Mouse (Mus musculus): ENCODE data around the gene Hs2st1. TPM values are rescaled to one million over a fixed set of nuclear protein-coding genes. Genes with fewer than 3 reads are reported as not detected.

Gene Hs2st1
- polyA plus RNA-seq, 1 experiment from 2014 or later: 6.6 TPM

- WGBS: 39% methylated on average over 10 of the region's 10 CpGs
- Histone ChIP-seq H3K27me3 (ENCODE audit: control insufficient read depth, insufficient read depth, low read length) (no peaks in the 10 kb centered on the region), H3K9ac (ENCODE audit: low read length) (0 out of 2 replicates have a peak overlapping the region, but pooled peaks have one; percentile 9), H3K4me3 (ENCODE audit: low read length) (no peak overlapping the region), H3K36me3 (ENCODE audit: control insufficient read depth, insufficient read depth) (no peaks in the 10 kb centered on the region; the same call in 1 of the 2 replicates), H3K9me3 (replicated peaks; ENCODE audit: control insufficient read depth, low read length) (no peaks in the 10 kb centered on the region), H3K4me2 (ENCODE audit: low read depth, low read length) (peak overlapping the region; percentile 44), H3K4me1 (ENCODE audit: control insufficient read depth, insufficient read depth, low read length) (peaks cover 12% of the 10 kb centered on the region), H3K27ac (ENCODE audit: low read length) (peak overlapping the region; percentile 11; the same call in 1 of the 2 replicates)
- peak; percentile 19; the same call in 1 of the 2 replicates for ATAC-seq (replicated peaks; ENCODE audit: extremely low read depth, insufficient read depth, low FRiP score)
Measured at GRCm38 (mm10) chr3:144462679-144463078, 107.3 kb downstream of the Hs2st1 start.

- ATAC-seq (replicated peaks; ENCODE audit: extremely low read depth, insufficient read depth, low FRiP score): 0 out of 2 replicates have a peak, but pooled peaks have one; percentile 25
- H3K4me1 ChIP-seq (ENCODE audit: control insufficient read depth, insufficient read depth, low read length): peaks cover 9% of the 10 kb centered on the region
- no peak overlapping the region for H3K9ac ChIP-seq (ENCODE audit: low read length)
- 28% methylated on average over 5 of the region's 5 CpGs for WGBS
- 0 out of 2 replicates have a peak overlapping the region, but pooled peaks have one; percentile 16 for H3K27ac ChIP-seq (ENCODE audit: low read length)
- no peaks in the 10 kb centered on the region; the same call in 1 of the 2 replicates for H3K36me3 ChIP-seq (ENCODE audit: control insufficient read depth, insufficient read depth)
- no peaks in the 10 kb centered on the region for H3K27me3 ChIP-seq (ENCODE audit: control insufficient read depth, insufficient read depth, low read length)
- no peak overlapping the region for H3K4me2 ChIP-seq (ENCODE audit: low read depth, low read length)
- no peak overlapping the region for H3K4me3 ChIP-seq (ENCODE audit: low read length)
- H3K9me3 ChIP-seq (replicated peaks; ENCODE audit: control insufficient read depth, low read length): no peaks in the 10 kb centered on the region
Measured at GRCm38 (mm10) chr3:144460183-144460788, 109.7 kb downstream of the Hs2st1 start.

DNA sequence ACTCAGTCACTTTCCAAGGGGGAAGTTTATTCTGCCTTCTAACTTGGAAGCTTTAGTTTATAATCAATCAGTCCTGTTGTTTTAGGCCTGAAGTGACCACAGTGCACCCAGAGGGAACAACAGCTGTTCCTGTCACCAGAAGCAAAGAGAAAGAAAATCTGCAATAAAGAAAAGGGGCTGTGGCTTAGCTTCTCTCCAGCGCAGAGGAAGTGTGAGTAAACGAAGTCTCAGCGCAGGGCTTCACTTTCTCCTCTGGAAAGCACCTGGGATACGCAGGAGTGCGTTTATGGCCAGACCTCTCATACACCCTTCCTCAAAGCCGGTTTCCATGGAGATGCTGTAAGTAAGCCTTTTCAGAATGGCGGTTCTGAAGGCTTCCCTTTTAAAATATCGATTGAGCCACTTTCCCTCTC lies 110.7 kb downstream of the Hs2st1 start:
- no peaks in the 10 kb centered on the region for H3K36me3 ChIP-seq (ENCODE audit: control insufficient read depth, insufficient read depth)
- H3K27ac ChIP-seq (ENCODE audit: low read length): no peak overlapping the region
- no peak overlapping the region for H3K9ac ChIP-seq (ENCODE audit: low read length)
- no peaks in the 10 kb centered on the region for H3K27me3 ChIP-seq (ENCODE audit: control insufficient read depth, insufficient read depth, low read length)
- H3K9me3 ChIP-seq (replicated peaks; ENCODE audit: control insufficient read depth, low read length): no peaks in the 10 kb centered on the region
- H3K4me3 ChIP-seq (ENCODE audit: low read length): no peak overlapping the region
- ATAC-seq (replicated peaks; ENCODE audit: extremely low read depth, insufficient read depth, low FRiP score): no peak
- H3K4me2 ChIP-seq (ENCODE audit: low read depth, low read length): no peak overlapping the region
- peaks cover 9% of the 10 kb centered on the region for H3K4me1 ChIP-seq (ENCODE audit: control insufficient read depth, insufficient read depth, low read length)
- WGBS: 65% methylated on average over 8 of the region's 8 CpGs

DNA sequence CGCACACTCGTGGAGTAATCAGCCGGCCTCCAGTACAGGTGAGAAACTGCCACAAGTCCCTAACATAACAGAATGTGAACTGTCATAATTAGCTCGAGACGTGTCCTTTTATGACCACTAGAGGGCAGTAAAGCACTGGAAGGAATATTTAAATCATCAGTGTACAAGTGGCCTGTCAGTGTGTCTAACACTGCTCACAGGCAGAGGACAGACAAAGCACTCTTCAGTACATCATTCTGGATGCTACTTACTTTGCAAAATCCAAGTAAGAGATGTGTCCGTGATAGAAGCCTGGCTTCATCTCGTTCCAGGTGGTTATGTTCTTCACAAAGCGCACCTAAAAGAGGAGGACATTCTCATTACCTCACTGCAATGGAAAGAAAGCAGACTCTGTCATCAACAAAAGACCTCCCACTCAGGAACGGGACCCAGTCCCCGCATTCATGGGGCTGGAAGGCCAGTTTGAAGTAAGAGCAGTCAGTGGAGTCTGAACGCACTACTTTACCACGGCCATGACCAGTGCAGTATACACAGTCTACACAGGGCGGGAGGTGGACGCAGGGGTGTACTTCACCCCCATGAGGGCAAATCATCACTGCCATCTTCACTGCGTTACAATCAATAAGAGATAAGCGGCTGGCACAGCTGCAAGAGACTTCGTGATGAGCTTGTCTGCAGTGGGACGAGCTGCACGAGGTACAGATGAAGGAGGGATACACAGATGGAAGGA lies 116.1 kb downstream of the Hs2st1 start:
- Histone ChIP-seq H3K36me3 (ENCODE audit: control insufficient read depth, insufficient read depth) (no peaks in the 10 kb centered on the region), H3K27me3 (ENCODE audit: control insufficient read depth, insufficient read depth, low read length) (no peaks in the 10 kb centered on the region), H3K27ac (ENCODE audit: low read length) (no peak overlapping the region), H3K4me2 (ENCODE audit: low read depth, low read length) (no peak overlapping the region), H3K9ac (ENCODE audit: low read length) (no peak overlapping the region), H3K4me1 (ENCODE audit: control insufficient read depth, insufficient read depth, low read length) (0 out of 2 replicates have a peak, but pooled peaks cover 4% of the 10 kb centered on the region), H3K4me3 (ENCODE audit: low read length) (no peak overlapping the region), H3K9me3 (replicated peaks; ENCODE audit: control insufficient read depth, low read length) (no peaks in the 10 kb centered on the region)
- 48% methylated on average over 19 of the region's 19 CpGs for WGBS
- peak; percentile 74 for ATAC-seq (replicated peaks; ENCODE audit: extremely low read depth, insufficient read depth, low FRiP score)

- Histone ChIP-seq H3K4me3 (ENCODE audit: low read length) (no peak overlapping the region), H3K36me3 (ENCODE audit: control insufficient read depth, insufficient read depth) (peaks cover 8% of the 10 kb centered on the region), H3K9me3 (replicated peaks; ENCODE audit: control insufficient read depth, low read length) (no peaks in the 10 kb centered on the region), H3K4me1 (ENCODE audit: control insufficient read depth, insufficient read depth, low read length) (peaks cover 9% of the 10 kb centered on the region; the same call in 1 of the 2 replicates), H3K4me2 (ENCODE audit: low read depth, low read length) (no peak overlapping the region), H3K27me3 (ENCODE audit: control insufficient read depth, insufficient read depth, low read length) (no peaks in the 10 kb centered on the region), H3K9ac (ENCODE audit: low read length) (no peak overlapping the region), H3K27ac (ENCODE audit: low read length) (no peak overlapping the region)
- WGBS: 82% methylated on average over 6 of the region's 6 CpGs
- ATAC-seq (replicated peaks; ENCODE audit: extremely low read depth, insufficient read depth, low FRiP score): no peak
Measured at GRCm38 (mm10) chr3:144448977-144449376, 121.0 kb downstream of the Hs2st1 start.

DNA sequence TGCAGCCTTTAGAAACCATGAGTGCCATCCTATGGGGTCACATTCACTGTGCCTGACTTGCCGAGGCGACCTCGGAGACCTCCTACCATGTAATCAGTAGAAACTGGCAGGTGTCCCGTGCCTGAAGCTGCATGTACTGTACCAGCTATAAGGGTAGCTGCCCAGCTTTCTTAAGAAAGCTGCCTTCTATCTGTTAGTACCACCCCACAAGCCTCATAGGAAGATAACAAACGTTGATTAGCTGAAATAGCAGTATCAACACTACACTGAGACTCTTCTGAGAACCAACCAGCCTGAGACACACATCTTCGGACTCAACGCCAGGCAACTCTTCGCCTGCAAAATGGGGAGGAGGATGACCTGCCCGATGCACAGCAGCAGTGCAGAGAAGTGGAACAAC lies 122.1 kb downstream of the Hs2st1 start:
- Histone ChIP-seq H3K4me3 (ENCODE audit: low read length) (no peak overlapping the region), H3K4me1 (ENCODE audit: control insufficient read depth, insufficient read depth, low read length) (peaks cover 6% of the 10 kb centered on the region; the same call in 1 of the 2 replicates), H3K9ac (ENCODE audit: low read length) (no peak overlapping the region), H3K36me3 (ENCODE audit: control insufficient read depth, insufficient read depth) (peaks cover 8% of the 10 kb centered on the region), H3K9me3 (replicated peaks; ENCODE audit: control insufficient read depth, low read length) (no peaks in the 10 kb centered on the region), H3K4me2 (ENCODE audit: low read depth, low read length) (no peak overlapping the region), H3K27ac (ENCODE audit: low read length) (no peak overlapping the region), H3K27me3 (ENCODE audit: control insufficient read depth, insufficient read depth, low read length) (no peaks in the 10 kb centered on the region)
- WGBS: 85% methylated on average over 9 of the region's 9 CpGs
- no peak for ATAC-seq (replicated peaks; ENCODE audit: extremely low read depth, insufficient read depth, low FRiP score)

DNA sequence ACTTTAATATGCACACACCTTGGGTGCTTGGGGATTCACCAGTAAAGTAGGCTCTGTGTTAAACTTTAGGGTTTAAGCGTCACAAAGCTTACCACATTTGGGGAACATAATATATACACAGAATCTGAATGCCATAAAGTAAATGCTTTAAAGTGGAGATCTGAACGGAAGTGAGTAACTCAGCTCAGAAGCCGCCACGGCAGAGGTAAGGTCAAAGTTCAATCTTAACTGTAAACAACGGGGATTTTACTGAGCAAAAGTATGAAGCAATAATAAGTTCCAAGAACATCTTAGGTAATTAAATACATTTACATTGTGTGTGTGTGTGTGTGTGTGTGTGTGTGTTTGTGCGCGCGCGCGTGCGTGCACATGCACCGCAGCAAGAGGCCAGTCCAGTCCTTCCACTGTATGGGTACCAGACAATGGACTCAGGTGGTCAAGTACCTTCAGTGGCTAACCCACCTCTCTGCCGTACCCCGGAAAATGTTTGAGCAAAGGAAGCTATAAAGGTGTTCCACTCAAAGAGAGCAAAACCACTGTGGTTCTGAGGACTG lies 123.8 kb downstream of the Hs2st1 start:
- 92% methylated on average over 14 of the region's 14 CpGs for WGBS
- H3K27me3 ChIP-seq (ENCODE audit: control insufficient read depth, insufficient read depth, low read length): no peaks in the 10 kb centered on the region
- H3K9me3 ChIP-seq (replicated peaks; ENCODE audit: control insufficient read depth, low read length): no peaks in the 10 kb centered on the region
- no peak overlapping the region for H3K4me3 ChIP-seq (ENCODE audit: low read length)
- peaks cover 8% of the 10 kb centered on the region for H3K36me3 ChIP-seq (ENCODE audit: control insufficient read depth, insufficient read depth)
- peaks cover 6% of the 10 kb centered on the region; the same call in 1 of the 2 replicates for H3K4me1 ChIP-seq (ENCODE audit: control insufficient read depth, insufficient read depth, low read length)
- no peak overlapping the region for H3K9ac ChIP-seq (ENCODE audit: low read length)
- H3K27ac ChIP-seq (ENCODE audit: low read length): no peak overlapping the region
- no peak for ATAC-seq (replicated peaks; ENCODE audit: extremely low read depth, insufficient read depth, low FRiP score)
- H3K4me2 ChIP-seq (ENCODE audit: low read depth, low read length): no peak overlapping the region

DNA sequence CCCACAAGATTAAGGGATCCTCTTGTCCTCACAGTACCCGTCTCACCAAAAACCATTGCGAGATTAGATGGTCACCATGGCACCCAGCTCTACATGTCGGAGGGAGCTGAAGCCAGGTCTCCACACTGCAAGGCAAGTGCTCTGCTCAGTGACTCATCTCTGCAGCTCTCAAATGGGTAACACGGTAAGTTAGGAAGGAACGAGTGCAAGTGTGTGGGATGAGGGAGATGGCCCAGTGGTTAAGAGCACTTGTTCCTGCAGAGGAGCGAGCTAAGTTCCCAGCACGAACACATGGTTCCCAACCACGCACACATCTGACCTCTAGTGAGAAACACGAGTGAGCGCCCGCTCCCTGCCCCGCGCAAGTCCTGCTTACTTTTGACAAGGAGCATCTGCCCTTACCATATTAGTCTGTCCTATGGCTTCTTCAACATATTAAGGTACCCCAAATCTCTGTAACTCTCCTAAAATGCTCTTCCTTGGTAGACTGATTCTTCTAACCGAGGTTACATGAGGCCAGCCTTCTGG lies 132.0 kb downstream of the Hs2st1 start:
- Histone ChIP-seq H3K4me3 (ENCODE audit: low read length) (no peak overlapping the region), H3K27ac (ENCODE audit: low read length) (no peak overlapping the region), H3K9ac (ENCODE audit: low read length) (no peak overlapping the region), H3K36me3 (ENCODE audit: control insufficient read depth, insufficient read depth) (peaks cover 7% of the 10 kb centered on the region; the same call in 1 of the 2 replicates), H3K9me3 (replicated peaks; ENCODE audit: control insufficient read depth, low read length) (no peaks in the 10 kb centered on the region), H3K4me2 (ENCODE audit: low read depth, low read length) (no peak overlapping the region), H3K4me1 (ENCODE audit: control insufficient read depth, insufficient read depth, low read length) (no peaks in the 10 kb centered on the region), H3K27me3 (ENCODE audit: control insufficient read depth, insufficient read depth, low read length) (no peaks in the 10 kb centered on the region)
- 87% methylated on average over 14 of the region's 14 CpGs for WGBS
- ATAC-seq (replicated peaks; ENCODE audit: extremely low read depth, insufficient read depth, low FRiP score): no peak
